ENCODE assay signal across 35 mouse cellular contexts in the genomic region with DNA sequence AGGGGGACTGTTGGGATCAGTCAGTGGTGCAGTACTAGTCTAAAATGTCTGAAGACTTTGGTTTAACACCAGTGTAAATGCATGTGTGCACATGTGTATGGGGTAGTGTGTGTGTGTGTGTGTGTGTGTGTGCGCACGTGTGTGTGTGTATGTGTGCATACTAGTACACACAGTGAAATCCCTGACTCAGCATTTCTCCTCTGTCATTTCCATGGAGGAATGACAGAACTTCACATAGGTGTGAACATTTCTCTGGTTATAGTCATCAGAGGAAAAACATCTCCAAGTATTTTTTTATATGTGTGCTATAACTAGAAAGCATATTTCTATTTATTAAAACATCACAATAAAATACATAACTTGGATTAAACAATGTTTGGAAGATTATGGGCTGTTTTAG.
"Had no signal": no experiment of that assay in that cellular context is flagged by ENCODE, and none has a peak within 500 bp of the region (broad histone marks: within the 10 kb centered on the region; RNA-seq: fewer than 3 reads in every experiment).

No protein-coding gene starts in this region.

- H3K27ac ChIP-seq: heart, embryonic 10.5 days; heart, embryonic 13.5 days; heart, embryonic 15.5 days; hindbrain, embryonic 10.5 days; hindbrain, embryonic 12.5 days; hindbrain, embryonic 13.5 days; hindbrain, embryonic 14.5 days; hindbrain, embryonic 15.5 days; hindbrain, postnatal 0 days; intestine, embryonic 15.5 days; kidney, embryonic 15.5 days; kidney, postnatal 0 days; layer of hippocampus, adult 2 months; left cerebral cortex, adult 2 months had no signal

- H3K4me3 ChIP-seq: heart, embryonic 10.5 days; heart, embryonic 12.5 days; heart, embryonic 13.5 days; heart, embryonic 15.5 days; hindbrain, embryonic 10.5 days; hindbrain, embryonic 12.5 days; hindbrain, embryonic 13.5 days; hindbrain, embryonic 15.5 days; intestine, embryonic 15.5 days; kidney, embryonic 15.5 days; layer of hippocampus, adult 2 months; left cerebral cortex, adult 2 months had no signal

- H3K27me3 ChIP-seq: heart, embryonic 12.5 days; heart, embryonic 13.5 days; heart, embryonic 15.5 days; hindbrain, embryonic 12.5 days; hindbrain, embryonic 13.5 days; hindbrain, embryonic 15.5 days; intestine, embryonic 15.5 days; kidney, embryonic 15.5 days had no signal

- H3K4me1 ChIP-seq: heart, embryonic 10.5 days; heart, embryonic 12.5 days; heart, embryonic 13.5 days; heart, embryonic 15.5 days; hindbrain, embryonic 10.5 days; hindbrain, embryonic 12.5 days; hindbrain, embryonic 13.5 days; hindbrain, embryonic 15.5 days; intestine, embryonic 15.5 days; kidney, embryonic 15.5 days had no signal

- H3K36me3 ChIP-seq: heart, embryonic 10.5 days; heart, embryonic 12.5 days; heart, embryonic 13.5 days; heart, embryonic 15.5 days; hindbrain, embryonic 10.5 days; hindbrain, embryonic 12.5 days; hindbrain, embryonic 13.5 days; hindbrain, embryonic 15.5 days; intestine, embryonic 15.5 days; kidney, embryonic 15.5 days had no signal

- DNase-seq: heart, postnatal 10 days; heart, postnatal 14 days; heart, postnatal 36 days; heart, postnatal 4 days; kidney, adult 11 months; kidney, adult 18-20 months; kidney, adult 2 months; kidney, adult 9 months; kidney, postnatal 10 days; kidney, postnatal 14 days; kidney, postnatal 25 days; kidney, postnatal 36 days; kidney, postnatal 4 days; layer of hippocampus, adult 9-11 months; layer of hippocampus, postnatal 36 days had no signal

- H3K9me3 ChIP-seq: heart, embryonic 10.5 days; heart, embryonic 12.5 days; heart, embryonic 13.5 days; heart, embryonic 15.5 days; hindbrain, embryonic 10.5 days; hindbrain, embryonic 12.5 days; hindbrain, embryonic 13.5 days; hindbrain, embryonic 15.5 days; intestine, embryonic 15.5 days; kidney, embryonic 15.5 days had no signal

- H3K4me2 ChIP-seq: heart, embryonic 11.5 days; heart, embryonic 12.5 days; heart, embryonic 13.5 days; heart, embryonic 15.5 days; hindbrain, embryonic 12.5 days; hindbrain, embryonic 13.5 days; hindbrain, embryonic 14.5 days; hindbrain, embryonic 15.5 days; intestine, embryonic 15.5 days; kidney, embryonic 15.5 days had no signal

- ATAC-seq: hindbrain, embryonic 16.5 days; hindbrain, postnatal 0 days; inflammation-experienced regulatory T-cells, adult 6 months; intestine, embryonic 15.5 days; intestine, embryonic 16.5 days; intestine, postnatal 0 days had no signal

- H3K9ac ChIP-seq: heart, embryonic 12.5 days; heart, embryonic 13.5 days; heart, embryonic 15.5 days; hindbrain, embryonic 12.5 days; hindbrain, embryonic 13.5 days; hindbrain, embryonic 14.5 days; hindbrain, embryonic 15.5 days; intestine, embryonic 15.5 days; kidney, embryonic 15.5 days had no signal
